Mouse (Mus musculus) liver, embryonic 16.5 days (tissue): ENCODE data around the gene Ctsz. TPM values are rescaled to one million over a fixed set of nuclear protein-coding genes. Genes with fewer than 3 reads are reported as not detected.

Source experiments
- ATAC-seq: fragments of 200-750 bp; cut with Nextera tagmentation; 2 replicates; pipeline ENCODE4 v1.8.0; 2017; ENCODE audit warnings: low read depth, mild to moderate bottlenecking, moderate number of reproducible peaks, moderate library complexity
- H3K27ac ChIP-seq: fragments of 300-500 bp; sonication (generic); 2 replicates; pipeline ENCODE4 v1.5.1; 2014; ENCODE audit warnings: mild to moderate bottlenecking, low read length
- H3K27me3 ChIP-seq: fragments of 300-500 bp; sonication (generic); 2 replicates; pipeline ENCODE4 v1.6.1; 2014; ENCODE audit warnings: low read depth, low read length, mixed read lengths; ENCODE audit not compliant: control insufficient read depth, insufficient read depth
- H3K36me3 ChIP-seq: fragments of 300-500 bp; sonication (generic); 2 replicates; pipeline ENCODE4 v1.6.1; 2014; ENCODE audit warnings: mild to moderate bottlenecking; ENCODE audit not compliant: control insufficient read depth, insufficient read depth
- H3K4me1 ChIP-seq: fragments of 300-500 bp; sonication (generic); 2 replicates; pipeline ENCODE4 v1.6.1; 2014; ENCODE audit warnings: low read depth, low read length, mixed read lengths; ENCODE audit not compliant: control insufficient read depth
- H3K4me2 ChIP-seq: fragments of 300-500 bp; sonication (generic); 2 replicates; pipeline ENCODE4 v1.6.1; 2014; ENCODE audit warnings: low read depth, low read length, mixed read lengths
- H3K4me3 ChIP-seq: fragments of 300-500 bp; sonication (generic); 2 replicates; pipeline ENCODE4 v1.5.1; 2014; ENCODE audit warnings: low read depth, mild to moderate bottlenecking, low read length
- H3K9ac ChIP-seq: fragments of 300-500 bp; sonication (generic); 2 replicates; pipeline ENCODE4 v1.6.1; 2014; ENCODE audit warnings: low read depth, low read length
- H3K9me3 ChIP-seq: fragments of 300-500 bp; sonication (generic); replicated peaks from 2 replicates; pipeline ENCODE4 v1.6.1; 2016; ENCODE audit warnings: low read length; ENCODE audit not compliant: control insufficient read depth
- WGBS: fragments of 180-500 bp; shearing (Covaris S2); extraction: QIAGEN DNeasy Blood & Tissue Kit; methylation state at CpG from one replicate; pipeline ENCODE4 v1.1.7; 2014; ENCODE audit not compliant: insufficient replicate concordance; 5-methylcytosine and 5-hydroxymethylcytosine counted together
- polyA plus RNA-seq: library from polyadenylated mRNA; unstranded; fragments of >200 nt; fragmentation: Nextera tagmentation; extraction: Ambion mirVana; gene quantifications from 2 replicates; pipeline ENCODE4 v1.2.1, GENCODE M21; 2015

The Ctsz gene
- polyA plus RNA-seq, 1 experiment from 2014 or later, result 128 TPM

GRCm38 (mm10) chr2:174470333-174470732 lies 31.5 kb upstream of the Ctsz start:
- WGBS, result 24% methylated on average over 4 of the region's 4 CpGs
- Histone ChIP-seq H3K27me3 (no peaks in the 10 kb centered on the region), H3K9me3 (no peaks in the 10 kb centered on the region), H3K4me3 (no peak overlapping the region), H3K4me2 (peak overlapping the region; percentile 82; the same call in 1 of the 2 replicates), H3K9ac (no peak overlapping the region), H3K36me3 (peaks cover 32% of the 10 kb centered on the region), H3K4me1 (peaks cover 32% of the 10 kb centered on the region), H3K27ac (0 out of 2 replicates have a peak overlapping the region, but pooled peaks have one; percentile 42)
- ATAC-seq, result no peak

GRCm38 (mm10) chr2:174463789-174464523 lies 25.1 kb upstream of the Ctsz start, which contains the start of gene Atp5e:
Gene Atp5e, minus strand, starts transcription at chr2:174464105.
- peak within 1 kb of the TSS; percentile 77 for H3K9ac ChIP-seq
- peak within 1 kb of the TSS; percentile 67 for H3K27ac ChIP-seq
- 2% methylated on average over 48 of the region's 48 CpGs for WGBS
- H3K4me2 ChIP-seq, result peak within 1 kb of the TSS; percentile 92
- peak within 1 kb of the TSS; percentile 75 for H3K4me3 ChIP-seq
- peak; percentile 100 for ATAC-seq
- no peaks in the 10 kb centered on the region for H3K27me3 ChIP-seq
- H3K4me1 ChIP-seq, result peaks cover 13% of the 10 kb centered on the region
- H3K9me3 ChIP-seq, result no peaks in the 10 kb centered on the region
- H3K36me3 ChIP-seq, result peaks cover 45% of the 10 kb centered on the region

- H3K27me3 ChIP-seq, result no peaks in the 10 kb centered on the region
- WGBS, result 26% methylated on average over 10 of the region's 10 CpGs
- H3K4me2 ChIP-seq, result peak overlapping the region; percentile 92
- H3K4me3 ChIP-seq, result peak overlapping the region; percentile 75
- peaks cover 44% of the 10 kb centered on the region for H3K36me3 ChIP-seq
- H3K27ac ChIP-seq, result peak overlapping the region; percentile 67
- no peaks in the 10 kb centered on the region for H3K9me3 ChIP-seq
- H3K9ac ChIP-seq, result peak overlapping the region; percentile 77
- peak; percentile 2; the same call in 1 of the 2 replicates for ATAC-seq
- H3K4me1 ChIP-seq, result peaks cover 13% of the 10 kb centered on the region
Measured at GRCm38 (mm10) chr2:174463370-174463769, 24.5 kb upstream of the Ctsz start.

GRCm38 (mm10) chr2:174459365-174459764 lies 20.5 kb upstream of the Ctsz start:
- Histone ChIP-seq H3K4me1 (peaks cover 19% of the 10 kb centered on the region), H3K9ac (no peak overlapping the region), H3K27ac (no peak overlapping the region), H3K4me2 (no peak overlapping the region), H3K9me3 (no peaks in the 10 kb centered on the region), H3K27me3 (no peaks in the 10 kb centered on the region), H3K36me3 (peaks cover 24% of the 10 kb centered on the region), H3K4me3 (no peak overlapping the region)
- WGBS, result 65% methylated on average over 2 of the region's 2 CpGs
- ATAC-seq, result no peak

GRCm38 (mm10) chr2:174453681-174454080 lies 14.8 kb upstream of the Ctsz start:
- peaks cover 37% of the 10 kb centered on the region for H3K4me1 ChIP-seq
- H3K4me3 ChIP-seq, result no peak overlapping the region
- no peaks in the 10 kb centered on the region for H3K27me3 ChIP-seq
- peak overlapping the region; percentile 81 for H3K27ac ChIP-seq
- H3K9me3 ChIP-seq, result no peaks in the 10 kb centered on the region
- peak overlapping the region; percentile 38 for H3K4me2 ChIP-seq
- H3K9ac ChIP-seq, result peak overlapping the region; percentile 17; the same call in 1 of the 2 replicates
- H3K36me3 ChIP-seq, result no peaks in the 10 kb centered on the region
- 28% methylated on average over 7 of the region's 7 CpGs for WGBS
- peak; percentile 96 for ATAC-seq

- Histone ChIP-seq H3K27ac (peak within 1 kb of the TSS; percentile 47), H3K36me3 (no peaks in the 10 kb centered on the region)
- WGBS, result 22% methylated on average over 4 of the region's 4 CpGs
Measured at GRCm38 (mm10) chr2:174450353-174450752, 11.5 kb upstream of the Ctsz start, which contains the start of gene Tubb1. Gene Tubb1, plus strand, starts transcription at chr2:174450695.

GRCm38 (mm10) chr2:174448405-174448804 lies 9.6 kb upstream of the Ctsz start:
- H3K4me2 ChIP-seq, result no peak overlapping the region
- ATAC-seq, result no peak
- no peaks in the 10 kb centered on the region for H3K36me3 ChIP-seq
- H3K4me3 ChIP-seq, result no peak overlapping the region
- no peaks in the 10 kb centered on the region for H3K9me3 ChIP-seq
- H3K27me3 ChIP-seq, result no peaks in the 10 kb centered on the region
- WGBS, result 74% methylated on average over 4 of the region's 4 CpGs
- peaks cover 23% of the 10 kb centered on the region for H3K4me1 ChIP-seq
- no peak overlapping the region for H3K9ac ChIP-seq
- no peak overlapping the region for H3K27ac ChIP-seq

More at GRCm38 (mm10) chr2:174450353-174450752, 11.5 kb upstream of the Ctsz start, which contains the start of gene Tubb1:
- Histone ChIP-seq H3K4me3 (no peak within 1 kb of the TSS), H3K9ac (0 out of 2 replicates have a peak within 1 kb of the TSS, but pooled peaks have one; percentile 13), H3K27me3 (no peaks in the 10 kb centered on the region), H3K9me3 (no peaks in the 10 kb centered on the region), H3K4me2 (no peak within 1 kb of the TSS), H3K4me1 (peaks cover 37% of the 10 kb centered on the region)
- ATAC-seq, result peak; percentile 55

- 67% methylated on average over 8 of the region's 8 CpGs for WGBS
- H3K4me2 ChIP-seq, result no peak overlapping the region
Measured at GRCm38 (mm10) chr2:174446905-174447304, 8.1 kb upstream of the Ctsz start.

GRCm38 (mm10) chr2:174446492-174446891 lies 7.7 kb upstream of the Ctsz start:
- no peak for ATAC-seq
- H3K36me3 ChIP-seq, result no peaks in the 10 kb centered on the region

More at GRCm38 (mm10) chr2:174446905-174447304, 8.1 kb upstream of the Ctsz start:
- ATAC-seq, result no peak
- H3K4me3 ChIP-seq, result no peak overlapping the region
- peaks cover 12% of the 10 kb centered on the region for H3K4me1 ChIP-seq
- H3K9me3 ChIP-seq, result no peaks in the 10 kb centered on the region
- H3K27ac ChIP-seq, result no peak overlapping the region
- no peaks in the 10 kb centered on the region for H3K36me3 ChIP-seq
- no peaks in the 10 kb centered on the region for H3K27me3 ChIP-seq
- H3K9ac ChIP-seq, result no peak overlapping the region

More at GRCm38 (mm10) chr2:174446492-174446891, 7.7 kb upstream of the Ctsz start:
- H3K27ac ChIP-seq, result no peak overlapping the region
- WGBS, result 50% methylated on average over 7 of the region's 7 CpGs
- H3K4me2 ChIP-seq, result no peak overlapping the region
- H3K9me3 ChIP-seq, result no peaks in the 10 kb centered on the region
- H3K4me3 ChIP-seq, result no peak overlapping the region
- no peak overlapping the region for H3K9ac ChIP-seq
- H3K4me1 ChIP-seq, result peaks cover 8% of the 10 kb centered on the region
- H3K27me3 ChIP-seq, result no peaks in the 10 kb centered on the region
